Mouse (Mus musculus) activated CD4-positive, CD25-positive, alpha-beta regulatory T cell (primary cell): ENCODE data around the gene 6030445D17Rik. TPM values are rescaled to one million over a fixed set of nuclear protein-coding genes. Genes with fewer than 3 reads are reported as not detected.

Source experiments
- polyA plus RNA-seq, 2 experiments: library from polyadenylated mRNA; unstranded; fragments of 100-300 nt; shearing (Covaris generic); gene quantifications; one replicate each; pipeline ENCODE4 v1.2.1; 2017

Gene 6030445D17Rik
- under 1 TPM; 0.16 to 0.29 TPM for polyA plus RNA-seq

GRCm38 (mm10) chr4:136462086-136462838 lies at the start of gene 6030445D17Rik:
6030445D17Rik (plus strand) TSS chr4:136462250.

GRCm38 (mm10) chr4:136423224-136423623 lies 38.8 kb upstream of the 6030445D17Rik start, which contains the start of gene Htr1d:
Htr1d (plus strand) TSS chr4:136423524.

GRCm38 (mm10) chr4:136469371-136469903 lies 7.4 kb downstream of the 6030445D17Rik start, which contains the start of gene Luzp1:
Luzp1 (plus strand) TSS chr4:136469761.

Other genes starting within 250 kb of the 6030445D17Rik start
- under 1 TPM; 0.23 to 0.93 TPM for gene Tcea3, start 214.5 kb upstream of the 6030445D17Rik start, polyA plus RNA-seq
- 10 to 100 TPM in 1 of 2 experiments, 1 to 10 TPM in 1; 9.0 to 12.4 TPM for gene Zfp46, start 177.6 kb upstream of the 6030445D17Rik start, polyA plus RNA-seq
- gene Hnrnpr, start 151.3 kb upstream of the 6030445D17Rik start, polyA plus RNA-seq, result 100 to 1,000 TPM in 1 of 2 experiments, 10 to 100 TPM in 1; 96.1 to 142 TPM
- gene Htr1d, start 38.7 kb upstream of the 6030445D17Rik start, polyA plus RNA-seq, result under 1 TPM in 1 of 2 experiments, not detected in 1; 0.10 TPM
- 10 to 100 TPM in 1 of 2 experiments, 1 to 10 TPM in 1; 5.9 to 11.8 TPM for gene Luzp1, start 7.5 kb downstream of the 6030445D17Rik start, polyA plus RNA-seq
- 10 to 100 TPM; 82.8 to 84.0 TPM for gene Kdm1a, start 140.5 kb downstream of the 6030445D17Rik start, polyA plus RNA-seq
- gene Tex46, start 148.2 kb downstream of the 6030445D17Rik start, polyA plus RNA-seq, result not detected
- gene Lactbl1, start 160.4 kb downstream of the 6030445D17Rik start, polyA plus RNA-seq, result under 1 TPM; 0.05 to 0.07 TPM